Mouse (Mus musculus) intestine, embryonic 14.5 days (tissue): ENCODE data around the gene Wdfy1. TPM values are rescaled to one million over a fixed set of nuclear protein-coding genes. Genes with fewer than 3 reads are reported as not detected.
A peak's percentile ranks its signal among the peaks of the same experiment; 100 is the strongest.

ENCODE experiments used
- ATAC-seq: fragments of 200-750 bp; cut with Nextera tagmentation; replicated peaks from 2 replicates; pipeline ENCODE4 v1.8.0; 2017; ENCODE audit warnings: low read depth, moderate number of reproducible peaks, moderate TSS enrichment, moderate library complexity; ENCODE audit not compliant: low FRiP score, low TSS enrichment
- DNase-seq: peaks from one replicate; pipeline ENCODE4 v3.0.0-alpha.2; 2018; ENCODE audit warnings: low spot score
- H3K27ac ChIP-seq: fragments of 300-500 bp; sonication (generic); 2 replicates; pipeline ENCODE4 v1.5.1; 2014; ENCODE audit warnings: low read depth, mild to moderate bottlenecking, control low read depth
- H3K27me3 ChIP-seq: fragments of 300-500 bp; sonication (generic); replicated peaks from 2 replicates; pipeline ENCODE4 v1.6.1; 2014; ENCODE audit warnings: low read length, control low read depth; ENCODE audit not compliant: control insufficient read depth, insufficient read depth
- H3K36me3 ChIP-seq: fragments of 300-500 bp; sonication (generic); 2 replicates; pipeline ENCODE4 v1.6.1; 2014; ENCODE audit warnings: low read length, control low read depth; ENCODE audit not compliant: control insufficient read depth, insufficient read depth
- H3K4me1 ChIP-seq: fragments of 300-500 bp; sonication (generic); replicated peaks from 2 replicates; pipeline ENCODE4 v1.6.1; 2014; ENCODE audit warnings: low read length, control low read depth, mixed read lengths; ENCODE audit not compliant: control insufficient read depth, insufficient read depth
- H3K4me2 ChIP-seq: fragments of 300-500 bp; sonication (generic); 2 replicates; pipeline ENCODE4 v1.6.1; 2014; ENCODE audit warnings: low read length
- H3K4me3 ChIP-seq: fragments of 300-500 bp; sonication (generic); 2 replicates; pipeline ENCODE4 v1.5.1; 2014; ENCODE audit warnings: low read depth, low read length, control low read depth, mixed read lengths
- H3K9ac ChIP-seq: fragments of 300-500 bp; sonication (generic); 2 replicates; pipeline ENCODE4 v1.6.1; 2014; ENCODE audit warnings: mild to moderate bottlenecking, low read length
- H3K9me3 ChIP-seq: fragments of 300-500 bp; sonication (generic); 2 replicates; pipeline ENCODE4 v1.6.1; 2016; ENCODE audit warnings: low read length, control low read depth; ENCODE audit not compliant: control insufficient read depth
- WGBS: fragments of 180-500 bp; shearing (Covaris S2); extraction: QIAGEN DNeasy Blood & Tissue Kit; methylation state at CpG from one replicate; pipeline ENCODE4 v1.1.7; 2014; 5-methylcytosine and 5-hydroxymethylcytosine counted together
- polyA plus RNA-seq: library from polyadenylated mRNA; unstranded; fragments of >200 nt; fragmentation: Nextera tagmentation; extraction: Ambion mirVana; gene quantifications from 2 replicates; pipeline ENCODE4 v1.2.1, GENCODE M21; 2014

Gene Wdfy1
- polyA plus RNA-seq, 1 experiment from 2014 or later = 36.8 TPM

DNA sequence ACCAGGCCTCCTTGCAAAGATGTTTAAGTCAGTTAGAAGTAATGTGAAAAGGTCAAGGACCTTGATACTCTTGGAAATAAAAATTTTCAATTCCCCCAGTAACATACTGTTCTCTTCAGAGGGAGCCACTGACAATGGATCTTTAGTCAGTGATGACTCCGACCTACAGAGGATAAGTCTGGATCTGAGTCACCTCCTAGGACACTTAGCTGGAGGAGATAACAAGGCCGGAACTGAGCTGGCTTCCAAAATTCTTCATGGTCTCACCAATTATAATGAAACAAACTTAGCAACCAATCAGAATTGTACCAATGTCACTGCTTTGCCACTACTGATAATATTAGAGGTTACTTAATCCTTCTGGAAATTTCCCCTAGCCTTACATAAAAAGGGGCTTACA lies 11.9 kb downstream of the Wdfy1 start:
- Histone ChIP-seq H3K9me3 (no peaks in the 10 kb centered on the region), H3K27ac (no peak overlapping the region), H3K4me3 (no peak overlapping the region), H3K4me1 (peaks cover 6% of the 10 kb centered on the region; the same call in 1 of the 2 replicates), H3K4me2 (no peak overlapping the region), H3K27me3 (no peaks in the 10 kb centered on the region), H3K36me3 (no peaks in the 10 kb centered on the region), H3K9ac (no peak overlapping the region)
- ATAC-seq (no peak), DNase-seq (no peak)
- 89% methylated on average over 2 of the region's 2 CpGs for whole genome bisulfite sequencing

DNA sequence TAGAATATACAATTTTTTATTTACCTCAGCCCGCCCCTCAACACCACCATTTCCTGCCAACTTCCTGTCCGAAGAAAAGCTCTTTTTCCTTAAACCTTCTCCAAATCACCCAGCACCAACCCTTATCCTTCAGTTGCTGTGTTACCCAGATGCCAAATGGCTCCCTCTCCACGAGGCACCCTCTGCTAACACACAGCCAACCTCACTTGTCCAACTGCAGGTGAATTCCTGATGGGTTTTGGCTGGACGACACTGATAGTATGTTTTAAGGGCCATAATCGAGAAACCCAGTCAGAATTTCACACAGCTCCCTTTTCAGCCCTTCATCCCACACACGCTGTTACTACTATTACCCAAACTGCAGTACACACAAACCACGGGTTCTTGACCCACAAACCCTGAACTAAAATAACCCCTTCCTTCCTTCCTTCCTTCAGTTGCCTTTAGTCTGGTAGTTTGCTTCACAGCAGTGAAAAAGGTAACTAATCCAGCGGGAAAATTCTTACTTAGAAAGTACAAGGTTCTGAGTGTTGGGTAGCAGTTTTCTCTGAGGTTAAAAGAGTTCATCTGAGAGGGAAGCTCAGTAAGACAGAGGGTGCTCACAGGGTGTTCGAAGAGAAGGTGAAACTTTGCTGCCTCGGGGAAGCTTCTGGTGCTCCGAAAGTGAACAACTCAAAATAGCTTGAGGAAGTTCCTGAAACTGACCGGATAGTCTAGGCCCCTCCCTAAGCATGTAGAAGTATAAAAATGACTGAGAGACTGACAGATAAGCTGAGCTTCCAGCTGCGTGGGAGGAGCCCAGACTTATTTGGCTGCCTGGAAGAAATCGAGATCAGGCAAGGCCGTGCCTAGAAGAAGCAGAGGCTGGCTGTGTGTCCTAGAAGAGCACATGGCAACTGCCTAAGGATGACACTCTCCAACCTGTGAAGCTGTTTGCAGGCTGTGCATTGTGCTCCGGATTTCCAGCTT lies 13.4 kb downstream of the Wdfy1 start:
- H3K27me3 ChIP-seq = no peaks in the 10 kb centered on the region
- no peaks in the 10 kb centered on the region for H3K9me3 ChIP-seq
- DNase-seq = no peak
- peak overlapping the region; percentile 81 for H3K4me2 ChIP-seq
- no peak for ATAC-seq
- no peaks in the 10 kb centered on the region for H3K36me3 ChIP-seq
- H3K9ac ChIP-seq = no peak overlapping the region
- H3K4me1 ChIP-seq = peaks cover 6% of the 10 kb centered on the region; the same call in 1 of the 2 replicates
- H3K4me3 ChIP-seq = peak overlapping the region; percentile 67; the same call in 1 of the 2 replicates
- H3K27ac ChIP-seq = no peak overlapping the region
- 52% methylated on average over 16 of the region's 16 CpGs for WGBS

DNA sequence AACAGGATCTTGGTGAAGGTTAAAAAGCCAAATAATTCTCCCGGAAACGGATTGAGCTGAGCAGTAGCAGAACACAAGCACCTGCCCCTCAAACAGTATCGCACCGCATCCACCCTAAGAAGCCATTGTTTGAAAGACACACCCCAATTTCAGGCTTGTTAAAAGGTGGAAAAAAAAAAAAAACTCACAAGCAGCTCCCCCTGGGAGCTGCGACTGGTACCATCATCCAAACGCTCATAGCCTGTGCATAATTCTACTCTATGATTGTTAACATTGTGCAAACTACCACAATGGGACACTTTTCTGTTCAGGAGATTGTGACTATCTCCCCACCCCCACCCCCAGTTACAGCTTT lies 14.0 kb downstream of the Wdfy1 start:
- no peaks in the 10 kb centered on the region for H3K36me3 ChIP-seq
- H3K27me3 ChIP-seq = no peaks in the 10 kb centered on the region
- DNase-seq (no peak), ATAC-seq (peak; percentile 40)
- peak overlapping the region; percentile 81 for H3K4me2 ChIP-seq
- H3K4me1 ChIP-seq = peaks cover 6% of the 10 kb centered on the region; the same call in 1 of the 2 replicates
- WGBS = 1% methylated on average over 6 of the region's 6 CpGs
- no peak overlapping the region for H3K9ac ChIP-seq
- H3K4me3 ChIP-seq = peak overlapping the region; percentile 67
- no peak overlapping the region for H3K27ac ChIP-seq
- H3K9me3 ChIP-seq = no peaks in the 10 kb centered on the region

DNA sequence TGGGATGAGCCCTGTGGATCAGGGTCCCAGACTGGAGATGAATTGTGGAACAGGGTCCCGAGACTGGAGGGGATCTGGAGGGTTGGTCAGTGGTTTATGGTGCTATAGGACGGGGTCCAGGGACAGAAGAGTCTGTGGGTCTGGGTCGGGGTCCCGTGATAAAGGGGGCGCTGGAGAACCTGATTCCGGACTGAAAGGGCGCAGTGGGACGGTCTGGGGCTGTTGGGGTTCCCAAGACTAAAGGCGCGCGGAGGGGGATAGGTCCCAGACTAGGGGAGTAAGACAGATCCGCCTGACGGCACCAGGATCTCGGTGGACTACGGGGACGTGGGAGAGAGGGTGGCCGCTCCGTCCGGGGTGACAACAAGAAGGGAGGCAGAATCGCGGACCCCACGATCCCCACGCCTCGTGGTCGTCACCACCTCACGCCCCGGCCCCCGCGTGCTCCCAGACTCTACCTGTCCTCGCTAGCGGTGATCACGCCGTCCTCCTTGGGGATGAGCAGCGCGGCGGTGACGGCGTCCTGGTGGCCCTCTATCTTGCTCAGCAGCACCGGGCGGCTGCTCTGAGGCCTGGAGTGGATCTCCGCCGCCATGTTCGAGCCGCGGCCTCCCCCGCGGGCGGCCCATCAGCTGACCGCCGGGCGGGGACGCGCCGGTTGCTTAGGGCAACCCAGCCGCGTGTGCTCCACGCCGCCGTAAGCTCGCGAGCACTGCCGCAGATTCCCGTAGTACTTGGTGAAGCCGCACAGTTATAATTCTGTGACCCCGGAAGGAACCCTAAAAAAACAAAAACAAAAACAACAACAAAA lies 14.6 kb downstream of the Wdfy1 start:
- H3K27ac ChIP-seq = no peak overlapping the region
- H3K9me3 ChIP-seq = no peaks in the 10 kb centered on the region
- H3K4me1 ChIP-seq = peaks cover 6% of the 10 kb centered on the region; the same call in 1 of the 2 replicates
- H3K36me3 ChIP-seq = no peaks in the 10 kb centered on the region
- no peaks in the 10 kb centered on the region for H3K27me3 ChIP-seq
- peak overlapping the region; percentile 70 for H3K9ac ChIP-seq
- under 1% methylated on average over 62 of the region's 65 CpGs for WGBS
- ATAC-seq (peak; percentile 97), DNase-seq (peak; percentile 84)
- H3K4me2 ChIP-seq = peak overlapping the region; percentile 81
- H3K4me3 ChIP-seq = peak overlapping the region; percentile 67

DNA sequence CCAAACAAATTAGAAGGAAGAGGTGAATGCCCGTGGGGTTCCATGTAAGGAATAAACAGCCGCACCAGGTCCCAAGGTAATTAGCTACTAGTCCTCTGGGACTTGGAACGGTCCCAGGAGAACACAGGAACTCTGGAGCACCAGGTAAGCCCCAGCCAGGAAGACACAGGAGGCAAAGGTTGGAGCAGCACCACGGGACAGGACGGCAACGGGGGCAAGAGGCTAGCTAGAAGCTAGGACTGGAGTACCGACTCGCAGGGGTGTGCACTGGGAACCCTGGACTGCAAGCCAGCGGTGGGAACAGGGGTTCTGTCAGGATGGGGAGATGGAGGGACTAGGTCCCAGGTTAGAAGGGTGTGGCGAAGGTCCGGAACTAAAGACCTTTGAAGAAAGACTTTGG lies 15.3 kb downstream of the Wdfy1 start:
- H3K9me3 ChIP-seq = no peaks in the 10 kb centered on the region
- H3K36me3 ChIP-seq = no peaks in the 10 kb centered on the region
- peak overlapping the region; percentile 81 for H3K4me2 ChIP-seq
- 6% methylated on average over 11 of the region's 11 CpGs for whole genome bisulfite sequencing
- H3K27me3 ChIP-seq = no peaks in the 10 kb centered on the region
- H3K4me1 ChIP-seq = peaks cover 6% of the 10 kb centered on the region; the same call in 1 of the 2 replicates
- DNase-seq (no peak), ATAC-seq (0 out of 2 replicates have a peak, but pooled peaks have one; percentile 7)
- peak overlapping the region; percentile 67 for H3K4me3 ChIP-seq
- H3K9ac ChIP-seq = peak overlapping the region; percentile 70
- no peak overlapping the region for H3K27ac ChIP-seq

DNA sequence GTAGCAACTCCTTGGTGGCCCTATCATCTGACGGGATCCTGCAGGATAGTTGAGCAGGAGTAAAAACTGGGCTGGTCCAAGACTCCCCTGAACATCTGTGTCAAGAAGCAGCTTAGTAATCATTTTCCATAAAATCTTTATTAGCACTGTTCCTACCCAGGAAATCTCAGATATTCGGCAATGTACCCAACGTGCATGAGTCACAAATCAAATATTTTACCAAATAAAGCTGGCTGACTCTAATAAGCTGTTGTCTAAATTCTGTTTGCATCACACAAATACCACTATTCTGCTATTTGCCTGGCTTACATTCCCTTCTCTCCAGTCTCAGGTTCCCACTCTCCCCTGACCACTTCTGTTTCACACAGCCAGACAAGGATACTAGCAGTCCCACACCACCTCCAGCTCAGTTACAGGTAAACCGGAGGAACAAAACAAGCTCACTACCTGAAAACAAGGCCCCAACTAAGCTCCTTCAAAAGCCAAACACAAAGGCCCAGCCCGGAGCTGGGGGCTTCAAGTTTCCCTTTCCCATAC lies 16.4 kb downstream of the Wdfy1 start:
- ATAC-seq (no peak), DNase-seq (no peak)
- no peak overlapping the region for H3K4me3 ChIP-seq
- WGBS = 75% methylated on average over 5 of the region's 5 CpGs
- no peak overlapping the region for H3K27ac ChIP-seq
- H3K4me2 ChIP-seq = no peak overlapping the region; the same call in 1 of the 2 replicates
- no peaks in the 10 kb centered on the region for H3K36me3 ChIP-seq
- no peak overlapping the region for H3K9ac ChIP-seq
- H3K27me3 ChIP-seq = no peaks in the 10 kb centered on the region
- peaks cover 6% of the 10 kb centered on the region; the same call in 1 of the 2 replicates for H3K4me1 ChIP-seq
- H3K9me3 ChIP-seq = no peaks in the 10 kb centered on the region

DNA sequence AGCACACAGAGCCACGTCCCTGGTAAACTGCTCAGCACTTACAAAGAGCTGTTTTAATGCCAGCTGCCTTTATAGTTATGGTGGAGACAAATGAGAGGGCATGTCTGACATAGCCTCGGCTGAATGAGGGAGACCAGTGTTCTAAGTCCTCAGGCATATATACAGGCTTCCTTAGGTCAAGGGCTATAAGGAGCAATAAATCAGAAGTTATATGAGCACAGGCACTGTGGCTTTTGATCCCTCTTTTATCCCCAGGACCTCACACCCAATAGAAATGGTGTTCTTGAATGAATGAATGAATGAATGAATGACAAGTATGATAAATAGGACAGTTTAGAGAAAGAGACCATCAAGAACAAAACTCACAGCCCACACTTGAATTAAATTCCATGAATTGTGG lies 16.9 kb downstream of the Wdfy1 start:
- Histone ChIP-seq H3K4me1 (peaks cover 6% of the 10 kb centered on the region; the same call in 1 of the 2 replicates), H3K9ac (no peak overlapping the region), H3K27ac (no peak overlapping the region), H3K36me3 (no peaks in the 10 kb centered on the region), H3K4me3 (no peak overlapping the region), H3K4me2 (no peak overlapping the region), H3K27me3 (no peaks in the 10 kb centered on the region), H3K9me3 (no peaks in the 10 kb centered on the region)
- DNase-seq (no peak), ATAC-seq (no peak)
- WGBS = 41% methylated on average over 2 of the region's 2 CpGs

DNA sequence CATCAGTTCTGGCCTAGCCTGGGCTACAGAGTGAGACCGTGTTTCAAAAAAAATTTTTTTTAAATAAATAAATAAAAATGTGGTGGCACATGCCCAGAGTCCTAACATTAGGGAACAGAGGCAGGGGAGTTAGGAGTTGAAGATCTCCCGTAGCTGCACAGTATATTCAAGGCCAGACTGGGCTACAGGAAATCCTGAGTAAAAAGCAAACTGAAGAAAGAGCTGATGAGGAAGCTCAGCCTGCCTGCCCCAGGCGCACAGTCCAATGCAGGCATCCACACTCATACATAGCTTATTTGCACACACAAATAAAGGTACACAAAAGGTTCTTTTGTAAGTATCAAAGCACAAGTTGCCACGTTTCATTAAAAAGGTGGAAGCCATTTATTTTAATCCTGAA lies 18.3 kb downstream of the Wdfy1 start:
- H3K4me3 ChIP-seq = no peak overlapping the region
- no peak overlapping the region for H3K27ac ChIP-seq
- DNase-seq (no peak), ATAC-seq (no peak)
- no peak overlapping the region for H3K9ac ChIP-seq
- H3K36me3 ChIP-seq = no peaks in the 10 kb centered on the region
- peaks cover 6% of the 10 kb centered on the region; the same call in 1 of the 2 replicates for H3K4me1 ChIP-seq
- WGBS = 79% methylated on average over 4 of the region's 4 CpGs
- H3K9me3 ChIP-seq = no peaks in the 10 kb centered on the region
- no peak overlapping the region for H3K4me2 ChIP-seq
- no peaks in the 10 kb centered on the region for H3K27me3 ChIP-seq
